Mouse (Mus musculus): ENCODE data around the gene Bcl2.

DNA sequence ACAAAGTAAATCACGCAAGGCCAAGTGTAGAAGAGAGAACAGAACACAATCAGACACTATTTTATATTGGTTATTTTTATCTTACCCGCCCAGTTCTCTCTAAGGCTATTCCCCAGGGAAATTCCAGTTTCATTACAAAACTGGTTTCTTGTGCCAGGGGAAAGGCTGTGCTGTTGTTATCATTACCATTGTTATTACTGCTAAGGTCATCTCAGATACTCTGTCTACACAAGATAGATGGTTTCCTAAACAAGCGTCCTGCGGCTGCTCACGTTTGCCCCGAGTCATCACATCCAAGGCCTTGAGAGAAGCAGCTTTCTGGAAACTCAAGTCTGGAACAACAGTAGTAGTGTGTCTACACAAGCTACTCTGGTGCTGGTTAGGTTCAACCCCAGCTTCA lies 19.8 kb downstream of the Bcl2 start:
- TF ChIP-seq MAFK (IDR thresholded peaks at IDR 0.05; ENCODE audit: insufficient read depth, low read depth, low read length) = no peak
- TF ChIP-seq HCFC1 (IDR thresholded peaks at IDR 0.05; ENCODE audit: borderline replicate concordance, insufficient read depth, low read length) = no peak
